Mouse (Mus musculus) hindbrain, embryonic 13.5 days (tissue): ENCODE measurements around the gene Tmem218. TPM values are rescaled to one million over a fixed set of nuclear protein-coding genes. Genes with fewer than 3 reads are reported as not detected.
A peak's percentile ranks its signal among the peaks of the same experiment; 100 is the strongest.

Experiments
- ATAC-seq: fragments of 200-750 bp; cut with Nextera tagmentation; 2 replicates; pipeline ENCODE4 v1.8.0; 2017; ENCODE audit warnings: moderate TSS enrichment; ENCODE audit not compliant: low FRiP score
- H3K27ac ChIP-seq: fragments of 300-500 bp; sonication (generic); 2 replicates; pipeline ENCODE4 v1.5.1; 2015; ENCODE audit warnings: inconsistent platforms, mild to moderate bottlenecking, moderate library complexity
- H3K27me3 ChIP-seq: fragments of 300-500 bp; sonication (generic); 2 replicates; pipeline ENCODE4 v1.6.1; 2015; ENCODE audit warnings: mild to moderate bottlenecking, inconsistent platforms
- H3K36me3 ChIP-seq: fragments of 300-500 bp; sonication (generic); 2 replicates; pipeline ENCODE4 v1.6.1; 2015; ENCODE audit warnings: mild to moderate bottlenecking, inconsistent platforms
- H3K4me1 ChIP-seq: fragments of 300-500 bp; sonication (generic); replicated peaks from 2 replicates; pipeline ENCODE4 v1.6.1; 2015; ENCODE audit warnings: inconsistent platforms
- H3K4me2 ChIP-seq: fragments of 300-500 bp; sonication (generic); 2 replicates; pipeline ENCODE4 v1.6.1; 2015; ENCODE audit warnings: inconsistent platforms, mild to moderate bottlenecking, moderate library complexity
- H3K4me3 ChIP-seq: fragments of 300-500 bp; sonication (generic); 2 replicates; pipeline ENCODE4 v1.5.1; 2015; ENCODE audit warnings: mild to moderate bottlenecking, inconsistent platforms
- H3K9ac ChIP-seq: fragments of 300-500 bp; sonication (generic); 2 replicates; pipeline ENCODE4 v1.6.1; 2015; ENCODE audit warnings: mild to moderate bottlenecking, inconsistent platforms
- H3K9me3 ChIP-seq: fragments of 300-500 bp; sonication (generic); 2 replicates; pipeline ENCODE4 v1.6.1; 2016; ENCODE audit warnings: inconsistent platforms
- WGBS: fragments of 180-500 bp; shearing (Covaris S2); methylation state at CpG from one replicate; pipeline ENCODE4 v1.1.7; 2015; 5-methylcytosine and 5-hydroxymethylcytosine counted together
- polyA plus RNA-seq: library from polyadenylated mRNA; unstranded; fragments of >200 nt; fragmentation: Nextera tagmentation; extraction: Ambion mirVana; gene quantifications from 2 replicates; pipeline ENCODE4 v1.2.1, GENCODE M21; 2015

Tmem218 gene
- 10.9 and 11.1 TPM in 2 replicates for polyA plus RNA-seq

GRCm38 (mm10) chr9:37207929-37208411 lies at the start of gene Tmem218:
Tmem218 (plus strand) TSS chr9:37208223.
- Histone ChIP-seq H3K27me3 (no peaks in the 10 kb centered on the region), H3K9me3 (no peaks in the 10 kb centered on the region), H3K36me3 (no peaks in the 10 kb centered on the region), H3K27ac (peak within 1 kb of the TSS; percentile 83), H3K9ac (peak within 1 kb of the TSS; percentile 78), H3K4me3 (peak within 1 kb of the TSS; percentile 61), H3K4me1 (peaks cover 15% of the 10 kb centered on the region), H3K4me2 (peak within 1 kb of the TSS; percentile 73)
- WGBS: under 1% methylated on average over 21 of the region's 21 CpGs
- peak; percentile 100 for ATAC-seq

GRCm38 (mm10) chr9:37160686-37161085 lies 47.3 kb upstream of the Tmem218 start:
- Histone ChIP-seq H3K9me3 (no peaks in the 10 kb centered on the region), H3K36me3 (no peaks in the 10 kb centered on the region), H3K4me2 (no peak overlapping the region), H3K4me1 (no peaks in the 10 kb centered on the region; the same call in 1 of the 2 replicates), H3K9ac (no peak overlapping the region), H3K4me3 (no peak overlapping the region), H3K27ac (no peak overlapping the region), H3K27me3 (no peaks in the 10 kb centered on the region)
- WGBS: 85% methylated on average over 2 of the region's 2 CpGs
- ATAC-seq: no peak

- ATAC-seq: no peak
- Histone ChIP-seq H3K27me3 (no peaks in the 10 kb centered on the region), H3K4me2 (no peak overlapping the region), H3K9me3 (no peaks in the 10 kb centered on the region), H3K4me1 (no peaks in the 10 kb centered on the region), H3K27ac (no peak overlapping the region), H3K36me3 (no peaks in the 10 kb centered on the region), H3K9ac (no peak overlapping the region), H3K4me3 (no peak overlapping the region)
- WGBS: 73% methylated on average over 2 of the region's 2 CpGs
Measured at GRCm38 (mm10) chr9:37166899-37167298, 41.1 kb upstream of the Tmem218 start.

DNA sequence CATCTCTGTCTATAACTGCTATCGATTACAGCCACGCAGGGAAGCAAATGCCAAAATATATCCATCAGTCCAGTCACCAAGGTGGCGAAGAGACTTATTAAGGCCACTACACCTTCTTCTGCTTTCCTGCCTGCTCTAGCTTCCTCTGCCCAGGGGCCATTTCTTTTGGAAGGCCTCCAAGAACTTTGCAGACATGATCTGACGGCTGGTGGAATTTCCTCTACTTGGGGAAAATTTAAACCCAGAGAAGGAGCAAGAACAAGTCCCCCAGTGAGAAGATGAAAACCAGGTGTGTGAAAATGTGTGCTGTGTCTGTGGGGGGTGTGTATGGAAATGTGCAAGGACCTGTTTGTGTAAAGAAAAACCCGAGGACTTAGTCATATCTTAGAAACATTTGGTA lies 34.6 kb upstream of the Tmem218 start:
- H3K27me3 ChIP-seq: no peaks in the 10 kb centered on the region
- no peak overlapping the region for H3K4me3 ChIP-seq
- no peak overlapping the region for H3K27ac ChIP-seq
- H3K36me3 ChIP-seq: no peaks in the 10 kb centered on the region
- peaks cover 30% of the 10 kb centered on the region for H3K4me1 ChIP-seq
- no peak overlapping the region for H3K9ac ChIP-seq
- H3K4me2 ChIP-seq: no peak overlapping the region
- H3K9me3 ChIP-seq: no peaks in the 10 kb centered on the region
- WGBS: 71% methylated on average over 5 of the region's 5 CpGs
- ATAC-seq: no peak

- 65% methylated on average over 3 of the region's 3 CpGs for WGBS
- Histone ChIP-seq H3K4me1 (peaks cover 53% of the 10 kb centered on the region), H3K36me3 (no peaks in the 10 kb centered on the region), H3K27ac (no peak overlapping the region), H3K9me3 (no peaks in the 10 kb centered on the region), H3K4me3 (no peak overlapping the region), H3K9ac (no peak overlapping the region), H3K27me3 (no peaks in the 10 kb centered on the region), H3K4me2 (no peak overlapping the region)
- no peak for ATAC-seq
Measured at GRCm38 (mm10) chr9:37176002-37176401, 32.0 kb upstream of the Tmem218 start.

- Histone ChIP-seq H3K27me3 (no peaks in the 10 kb centered on the region), H3K9ac (no peak overlapping the region; the same call in 1 of the 2 replicates), H3K4me2 (no peak overlapping the region), H3K4me1 (peaks cover 59% of the 10 kb centered on the region), H3K9me3 (no peaks in the 10 kb centered on the region), H3K36me3 (no peaks in the 10 kb centered on the region), H3K27ac (no peak overlapping the region), H3K4me3 (no peak overlapping the region)
- ATAC-seq: peak; percentile 70; the same call in 1 of the 2 replicates
- WGBS: under 1% methylated on average over 5 of the region's 5 CpGs
Measured at GRCm38 (mm10) chr9:37177107-37177506, 30.9 kb upstream of the Tmem218 start.

DNA sequence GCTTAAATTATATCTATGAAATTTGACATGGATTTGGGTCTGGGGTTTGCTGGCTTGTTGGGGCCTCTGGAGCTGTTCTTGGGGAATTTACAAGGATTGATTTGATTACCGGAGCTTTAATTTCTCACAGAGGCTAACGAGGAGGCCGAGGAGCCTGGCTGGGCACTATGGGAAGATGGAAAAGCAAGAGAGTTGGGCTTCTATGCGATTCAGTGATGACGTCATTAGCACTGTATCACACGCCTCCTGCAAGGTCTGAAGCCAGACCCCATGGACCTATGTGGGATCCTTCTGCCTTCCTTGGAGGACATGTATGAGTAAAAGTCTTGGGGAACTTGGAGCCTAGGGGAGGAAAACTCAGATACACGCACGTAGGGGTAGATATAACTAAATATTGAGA lies 30.5 kb upstream of the Tmem218 start:
- H3K4me1 ChIP-seq: peaks cover 59% of the 10 kb centered on the region
- H3K36me3 ChIP-seq: no peaks in the 10 kb centered on the region
- H3K27me3 ChIP-seq: no peaks in the 10 kb centered on the region
- WGBS: 38% methylated on average over 8 of the region's 8 CpGs
- H3K27ac ChIP-seq: 0 out of 2 replicates have a peak overlapping the region, but pooled peaks have one; percentile 67
- H3K9ac ChIP-seq: no peak overlapping the region
- no peaks in the 10 kb centered on the region for H3K9me3 ChIP-seq
- no peak overlapping the region for H3K4me3 ChIP-seq
- no peak for ATAC-seq
- no peak overlapping the region for H3K4me2 ChIP-seq

GRCm38 (mm10) chr9:37178911-37179310 lies 29.1 kb upstream of the Tmem218 start:
- no peaks in the 10 kb centered on the region for H3K9me3 ChIP-seq
- no peak overlapping the region for H3K4me2 ChIP-seq
- H3K4me3 ChIP-seq: no peak overlapping the region
- WGBS: 9% methylated on average over 4 of the region's 4 CpGs
- H3K4me1 ChIP-seq: peaks cover 61% of the 10 kb centered on the region
- H3K27ac ChIP-seq: peak overlapping the region; percentile 67
- H3K9ac ChIP-seq: no peak overlapping the region; the same call in 1 of the 2 replicates
- ATAC-seq: peak; percentile 41; the same call in 1 of the 2 replicates
- no peaks in the 10 kb centered on the region for H3K36me3 ChIP-seq
- H3K27me3 ChIP-seq: no peaks in the 10 kb centered on the region

GRCm38 (mm10) chr9:37179596-37179995 lies 28.4 kb upstream of the Tmem218 start:
- no peak for ATAC-seq
- Histone ChIP-seq H3K4me3 (no peak overlapping the region), H3K4me1 (peaks cover 61% of the 10 kb centered on the region), H3K9ac (no peak overlapping the region), H3K9me3 (no peaks in the 10 kb centered on the region), H3K4me2 (no peak overlapping the region), H3K27me3 (no peaks in the 10 kb centered on the region), H3K27ac (no peak overlapping the region), H3K36me3 (no peaks in the 10 kb centered on the region)
- WGBS: 88% methylated on average over 4 of the region's 4 CpGs

DNA sequence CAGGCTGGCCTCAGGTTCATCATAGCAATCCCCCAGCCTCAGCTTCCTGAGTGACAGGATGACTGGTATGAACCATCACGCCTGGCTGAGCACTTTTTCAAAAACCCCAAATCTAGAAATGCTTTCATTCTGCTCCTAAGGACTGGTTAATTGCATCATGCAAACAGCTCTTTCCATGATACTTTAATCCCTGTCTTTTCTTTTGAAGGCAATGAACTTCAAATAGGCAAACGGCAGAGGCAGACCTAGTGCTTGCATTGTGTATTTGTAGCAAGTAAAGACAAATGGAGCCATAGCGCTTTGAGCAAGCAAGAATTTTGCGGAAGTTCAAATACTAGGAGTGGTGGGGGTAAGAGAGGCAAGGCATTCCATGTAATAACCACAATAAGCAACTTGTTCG lies 26.4 kb upstream of the Tmem218 start:
- Histone ChIP-seq H3K9ac (no peak overlapping the region), H3K36me3 (no peaks in the 10 kb centered on the region), H3K9me3 (no peaks in the 10 kb centered on the region), H3K27me3 (no peaks in the 10 kb centered on the region), H3K4me3 (no peak overlapping the region), H3K27ac (no peak overlapping the region), H3K4me1 (peaks cover 49% of the 10 kb centered on the region), H3K4me2 (no peak overlapping the region)
- ATAC-seq: no peak
- WGBS: 58% methylated on average over 5 of the region's 5 CpGs

- no peaks in the 10 kb centered on the region for H3K36me3 ChIP-seq
- 66% methylated on average over 2 of the region's 2 CpGs for WGBS
- no peak for ATAC-seq
Measured at GRCm38 (mm10) chr9:37183176-37183575, 24.8 kb upstream of the Tmem218 start.

GRCm38 (mm10) chr9:37187407-37187806 lies 20.6 kb upstream of the Tmem218 start:
- 88% methylated on average over 5 of the region's 5 CpGs for WGBS
- Histone ChIP-seq H3K9ac (no peak overlapping the region), H3K4me3 (no peak overlapping the region), H3K27me3 (no peaks in the 10 kb centered on the region), H3K27ac (no peak overlapping the region), H3K9me3 (no peaks in the 10 kb centered on the region), H3K36me3 (no peaks in the 10 kb centered on the region), H3K4me2 (no peak overlapping the region), H3K4me1 (0 out of 2 replicates have a peak, but pooled peaks cover 2% of the 10 kb centered on the region)
- ATAC-seq: no peak

More at GRCm38 (mm10) chr9:37183176-37183575, 24.8 kb upstream of the Tmem218 start:
- H3K27ac ChIP-seq: no peak overlapping the region
- no peak overlapping the region for H3K4me2 ChIP-seq
- H3K9ac ChIP-seq: no peak overlapping the region
- no peaks in the 10 kb centered on the region for H3K27me3 ChIP-seq
- H3K4me1 ChIP-seq: peaks cover 33% of the 10 kb centered on the region
- no peak overlapping the region for H3K4me3 ChIP-seq
- H3K9me3 ChIP-seq: no peaks in the 10 kb centered on the region

DNA sequence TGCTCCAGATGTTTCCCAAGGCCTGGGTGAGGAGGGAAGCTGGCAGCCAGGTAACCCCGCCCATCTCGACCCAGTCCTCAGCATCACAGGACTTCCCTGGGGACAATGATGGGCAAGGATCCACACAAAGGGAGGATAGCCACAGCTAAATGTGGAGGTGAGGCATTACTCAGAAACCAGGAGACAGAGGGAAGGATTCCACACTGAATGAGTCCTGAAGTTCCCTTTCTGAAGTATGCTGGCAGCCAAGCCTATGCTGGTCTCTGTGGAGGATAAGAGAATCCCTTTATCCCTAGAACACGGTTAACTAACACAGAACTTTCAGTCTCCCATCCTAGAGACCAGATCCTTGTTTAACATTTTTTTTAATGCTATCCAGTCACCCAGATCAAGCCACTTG lies 20.0 kb upstream of the Tmem218 start:
- no peak for ATAC-seq
- no peak overlapping the region for H3K4me3 ChIP-seq
- H3K36me3 ChIP-seq: no peaks in the 10 kb centered on the region
- H3K27ac ChIP-seq: no peak overlapping the region
- no peaks in the 10 kb centered on the region for H3K9me3 ChIP-seq
- H3K4me1 ChIP-seq: 0 out of 2 replicates have a peak, but pooled peaks cover 2% of the 10 kb centered on the region
- no peak overlapping the region for H3K4me2 ChIP-seq
- H3K27me3 ChIP-seq: no peaks in the 10 kb centered on the region
- H3K9ac ChIP-seq: no peak overlapping the region
- WGBS: 86% methylated on average over 3 of the region's 3 CpGs
